Mouse (Mus musculus) embryo, embryonic 10.5 days (tissue): ENCODE data around the gene Nprl2.
A peak's percentile ranks its signal among the peaks of the same experiment; 100 is the strongest.

Experiments
- DNase-seq: peaks from one replicate; pipeline ENCODE4 v3.0.0-alpha.2; 2015; ENCODE audit warnings: low spot score

The Nprl2 gene

GRCm38 (mm10) chr9:107577871-107578270 is 35.8 kb downstream of the Nprl2 start:
- DNase-seq: no peak

DNA sequence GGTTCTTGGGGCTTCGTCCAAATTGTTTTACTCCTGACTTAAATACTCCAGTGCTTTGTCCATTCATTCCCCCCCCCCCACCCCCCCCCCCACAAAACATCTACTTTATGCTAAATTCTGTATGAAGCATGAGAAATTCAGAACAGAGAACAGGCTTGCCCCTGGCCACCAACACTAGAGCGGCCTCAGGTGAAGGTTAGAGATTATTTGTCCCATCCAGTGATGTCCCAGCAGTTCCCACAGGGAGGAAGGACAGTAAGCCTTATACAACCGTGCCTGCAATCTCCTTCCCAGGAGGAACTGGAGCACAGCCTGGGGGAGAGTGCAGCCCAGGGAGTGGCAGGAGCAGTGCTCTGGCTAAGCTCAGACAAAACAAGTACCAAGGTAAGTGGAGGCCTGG is 36.6 kb downstream of the Nprl2 start, which contains the start of gene Naa80:
Gene Naa80 (plus strand): TSS at position 301 of the 400 bp plus-strand sequence.
- DNase-seq: no peak

GRCm38 (mm10) chr9:107579023-107579900 is 37.2 kb downstream of the Nprl2 start:
- DNase-seq: no peak

DNA sequence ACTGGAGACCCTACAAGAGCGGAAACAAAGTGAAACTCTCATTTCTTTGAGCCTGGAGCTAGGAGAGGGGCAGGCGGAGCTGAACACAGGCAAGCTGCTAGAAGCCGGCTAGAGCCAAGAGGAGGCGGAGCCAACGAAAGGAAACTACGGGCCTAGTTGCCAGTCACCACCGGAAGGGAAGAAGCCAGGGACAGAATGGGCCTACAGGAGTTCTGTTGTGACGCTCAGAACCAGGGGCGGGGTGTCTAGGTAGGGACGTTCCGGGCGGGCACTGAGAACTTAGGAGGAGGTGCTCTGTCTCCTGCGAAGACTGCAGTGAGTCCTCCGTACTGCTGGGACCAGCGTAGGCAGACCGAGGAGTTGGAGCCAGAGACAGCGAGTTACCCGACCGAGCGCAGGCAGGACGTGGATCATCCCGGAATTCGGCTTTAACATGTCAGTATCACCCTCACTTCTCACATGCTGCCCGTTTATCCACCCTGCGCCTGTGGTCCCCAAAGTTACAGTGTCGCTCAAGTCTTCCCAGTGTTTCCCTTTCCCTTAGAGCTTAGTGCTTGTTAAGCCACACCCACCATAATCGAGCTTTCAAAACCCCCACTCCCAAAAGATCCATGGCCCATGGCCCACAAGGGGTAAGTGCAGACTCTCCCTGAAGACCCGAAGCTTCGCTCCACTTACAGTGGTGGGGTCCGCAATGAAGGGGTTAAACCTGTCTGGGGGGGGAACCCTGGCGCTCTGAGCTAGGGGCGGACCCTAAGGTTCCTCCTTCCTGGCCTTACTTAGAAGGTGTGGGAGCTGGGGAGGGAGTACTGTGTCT is 38.7 kb downstream of the Nprl2 start, which contains the start of gene Hyal3:
Gene Hyal3 (plus strand): TSS at position 318 of the 817 bp plus-strand sequence.
- DNase-seq: peak; percentile 92

DNA sequence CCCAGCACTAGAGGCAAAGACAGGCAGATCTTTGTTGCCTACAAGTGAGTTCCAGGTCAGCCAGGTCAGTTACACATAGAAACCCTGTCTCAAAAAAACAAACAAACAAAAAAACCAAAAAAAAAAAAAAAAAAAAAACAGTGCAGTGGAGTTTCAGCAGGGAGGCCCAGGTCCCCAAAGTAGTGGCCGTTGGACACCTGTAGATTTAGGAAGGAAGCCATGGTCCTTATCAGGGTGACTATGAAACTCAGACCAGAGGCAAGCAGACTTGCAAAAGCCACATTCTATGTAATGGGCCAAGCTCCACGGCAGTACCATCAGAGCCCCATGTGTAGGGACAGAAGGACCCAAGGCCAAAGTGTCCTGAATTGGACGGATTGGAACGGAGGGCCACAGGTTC is 39.6 kb downstream of the Nprl2 start:
- no peak for DNase-seq

DNA sequence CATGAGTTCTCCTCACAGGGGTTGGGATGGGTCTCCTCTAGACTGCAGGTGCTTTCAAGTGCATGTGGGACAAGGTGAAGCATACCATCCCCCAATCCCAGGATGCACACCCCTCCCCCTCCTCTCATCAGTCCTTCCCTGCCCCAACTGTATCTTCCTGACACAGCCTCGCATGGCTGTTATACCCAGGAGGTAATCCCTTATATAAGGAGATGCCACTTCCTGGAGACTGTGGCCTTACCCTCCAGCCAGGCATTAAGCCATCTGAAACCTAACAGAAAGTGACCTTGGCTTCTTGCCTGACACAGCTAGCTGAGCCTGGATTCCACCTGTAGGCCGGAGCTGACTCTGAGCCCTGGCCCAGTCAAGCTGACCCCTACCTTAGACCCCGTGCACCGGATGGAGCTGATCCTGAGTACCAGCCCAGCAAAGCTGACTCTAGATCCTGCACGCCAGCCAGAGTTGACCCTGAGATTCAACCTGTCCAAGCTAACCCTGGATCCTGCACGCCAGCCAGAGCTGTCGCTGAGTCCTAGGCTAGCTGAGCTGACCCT is 40.6 kb downstream of the Nprl2 start:
- no peak for DNase-seq

- DNase-seq: no peak
Measured at GRCm38 (mm10) chr9:107583174-107583573, 41.1 kb downstream of the Nprl2 start.

- no peak for DNase-seq
Measured at GRCm38 (mm10) chr9:107586504-107586903, 44.5 kb downstream of the Nprl2 start.

GRCm38 (mm10) chr9:107586974-107587832 is 45.2 kb downstream of the Nprl2 start, which contains the start of gene Ifrd2:
Gene Ifrd2 (plus strand): TSS chr9:107587642.
- peak; percentile 100 for DNase-seq

DNA sequence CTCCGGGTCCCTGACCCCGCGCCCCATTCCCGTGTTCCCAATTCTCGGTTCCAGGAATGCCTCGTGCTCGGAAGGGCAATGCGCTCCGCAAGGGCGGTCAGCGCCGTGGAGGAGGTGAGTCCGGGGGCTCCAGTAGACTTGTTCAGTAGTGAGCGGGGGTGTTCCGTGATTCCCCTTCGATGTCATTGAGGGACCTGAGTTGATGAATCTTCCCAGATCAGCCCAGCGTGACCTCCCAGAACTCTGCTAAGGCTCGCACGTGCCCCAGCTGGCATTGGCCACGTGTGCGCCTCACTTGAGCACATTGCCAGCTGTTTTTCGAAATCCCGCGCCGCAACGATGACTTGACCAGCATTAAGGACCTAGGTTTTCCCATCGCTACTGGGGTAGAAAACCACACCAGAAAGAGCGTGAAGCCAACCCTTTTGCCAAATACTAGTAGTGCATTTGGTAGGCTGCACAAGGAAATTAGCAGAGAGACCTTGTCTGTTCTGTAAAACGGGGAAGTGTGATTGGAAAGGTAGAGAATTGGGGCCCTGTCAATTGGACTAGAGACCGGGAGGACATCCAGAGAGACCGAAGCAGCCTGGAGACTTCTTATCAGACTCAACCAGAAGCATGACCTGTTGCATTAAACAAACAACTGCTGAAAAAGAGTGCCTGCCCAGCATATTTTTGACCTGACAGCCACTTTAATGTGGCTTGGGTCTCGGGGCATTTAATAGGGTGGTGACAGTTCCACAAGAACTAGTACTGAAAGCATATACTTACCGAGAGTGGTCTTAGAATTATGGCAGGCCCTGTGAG is 46.0 kb downstream of the Nprl2 start:
- DNase-seq: peak; percentile 71

DNA sequence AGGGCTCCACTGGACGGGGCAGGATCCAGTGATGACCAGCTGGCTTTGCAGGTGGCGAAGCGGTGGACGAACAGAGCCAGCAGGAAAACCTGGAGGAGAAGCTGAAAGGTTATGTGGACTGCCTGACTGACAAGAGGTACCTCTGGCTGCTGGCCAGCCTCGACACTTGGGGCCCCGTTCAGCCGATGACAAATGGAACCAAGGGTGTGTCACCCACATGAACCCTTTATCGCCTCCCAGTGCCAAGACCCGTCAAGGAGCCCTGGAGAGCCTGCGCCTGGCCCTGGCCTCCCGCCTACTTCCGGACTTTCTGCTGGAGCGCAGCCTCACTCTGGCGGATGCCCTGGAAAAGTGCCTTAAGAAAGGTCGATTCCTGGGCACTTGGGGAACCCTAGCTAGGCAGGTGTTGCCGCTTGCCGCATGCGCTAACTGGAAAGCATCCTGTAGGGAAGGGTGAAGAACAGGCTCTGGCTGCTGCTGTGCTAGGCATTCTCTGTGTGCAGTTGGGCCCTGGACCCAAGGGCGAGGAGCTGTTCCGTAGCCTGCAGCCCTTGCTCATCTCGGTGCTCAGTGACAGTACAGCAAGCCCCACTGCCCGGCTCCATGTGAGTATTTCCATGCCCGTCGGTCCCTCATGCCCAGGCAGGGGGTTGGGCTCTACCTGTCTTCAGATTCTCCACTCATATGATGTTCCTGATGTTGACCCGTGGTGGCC is 48.2 kb downstream of the Nprl2 start:
- DNase-seq: no peak

DNA sequence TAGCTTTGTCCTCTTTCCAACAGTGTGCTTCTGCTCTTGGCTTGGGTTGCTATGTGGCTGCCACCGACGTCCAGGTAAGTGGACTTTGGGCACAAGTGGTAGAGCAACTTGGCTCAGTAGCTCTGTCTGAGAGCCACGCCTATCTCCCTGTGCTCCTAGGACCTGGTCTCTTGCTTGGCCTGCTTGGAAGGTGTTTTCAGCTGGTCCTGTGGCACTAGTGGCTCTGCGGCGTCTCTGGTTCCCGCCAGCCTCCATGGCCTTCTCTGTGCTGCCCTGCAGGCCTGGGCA is 48.7 kb downstream of the Nprl2 start:
- no peak for DNase-seq

GRCm38 (mm10) chr9:107593101-107593976 is 51.3 kb downstream of the Nprl2 start:
- DNase-seq: no peak

DNA sequence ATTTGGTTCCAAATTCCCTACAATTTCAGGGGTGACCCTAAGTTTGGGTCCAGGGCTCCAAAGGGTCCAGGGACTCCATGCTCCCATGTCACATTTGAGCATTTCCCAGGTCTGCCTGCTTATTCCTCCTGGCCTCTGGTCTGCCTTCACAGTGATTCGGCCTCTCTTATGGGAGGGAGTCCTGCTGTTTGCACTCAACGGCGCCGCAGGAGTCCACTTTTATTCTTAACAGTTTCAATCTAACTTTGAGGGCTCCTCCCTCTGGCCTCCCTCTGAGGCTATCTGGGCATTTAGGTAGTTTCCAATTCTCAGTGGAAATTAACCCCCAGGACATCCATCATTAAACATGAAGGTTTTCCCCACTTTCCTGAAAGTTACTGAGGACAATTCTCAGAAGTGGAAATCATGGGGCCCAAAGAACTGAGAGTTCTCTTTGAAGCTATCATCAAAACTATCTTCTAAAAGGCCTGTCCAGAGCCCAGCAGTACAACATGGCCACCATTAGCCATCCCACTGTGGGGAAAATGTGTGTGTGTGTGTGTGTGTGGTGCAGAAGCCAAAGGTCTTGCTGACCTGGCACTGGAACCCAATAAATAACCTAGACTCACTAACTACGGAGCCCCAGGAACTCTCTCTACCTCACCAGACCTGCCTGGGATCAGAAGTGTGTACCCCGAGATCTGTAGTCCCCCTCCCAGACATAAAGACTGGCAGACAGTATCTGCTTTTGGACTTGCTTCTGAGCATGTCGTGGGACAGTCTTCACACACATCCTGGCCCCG is 52.4 kb downstream of the Nprl2 start:
- DNase-seq: no peak
